In genomic region chr8:70315624-70316510, GRCm38 (mm10) we compare ENCODE assay signal across 8 mouse cellular contexts. TPM values are rescaled to one million over a fixed set of nuclear protein-coding genes. Genes with fewer than 3 reads are reported as not detected.
DNase-seq lines count a peak whose midpoint lies in the region; ATAC-seq and TF ChIP-seq lines count a peak whose summit lies in the region.

Gene Cers1, plus strand, starts transcription at chr8:70315775.

- H3K4me2 ChIP-seq in embryonic facial prominence, embryonic 13.5 days, result peak within 1 kb of the TSS; percentile 85
- H3K4me2 ChIP-seq in heart, embryonic 11.5 days, result peak within 1 kb of the TSS; percentile 90
- peak within 1 kb of the TSS; percentile 67 for H3K4me2 ChIP-seq in liver, embryonic 14.5 days (ENCODE audit: low read depth)
- peak within 1 kb of the TSS; percentile 63 for H3K4me2 ChIP-seq in neural tube, embryonic 15.5 days

- no peak for TF ChIP-seq EP300 in liver, embryonic 14.5 days (IDR thresholded peaks at IDR 0.05; ENCODE audit: low read depth)

- H3K9me3 ChIP-seq in embryonic facial prominence, embryonic 13.5 days, result no peaks in the 10 kb centered on the region
- no peaks in the 10 kb centered on the region for H3K9me3 ChIP-seq in heart, embryonic 11.5 days (replicated peaks; ENCODE audit: control insufficient read depth, low read length)
- H3K9me3 ChIP-seq in liver, embryonic 14.5 days (ENCODE audit: control insufficient read depth, low read length), result no peaks in the 10 kb centered on the region
- H3K9me3 ChIP-seq in neural tube, embryonic 15.5 days (replicated peaks), result no peaks in the 10 kb centered on the region

- no peak for TF ChIP-seq CTCF in liver, embryonic 14.5 days (IDR thresholded peaks at IDR 0.05; ENCODE audit: low read depth)

- H3K27me3 ChIP-seq in embryonic facial prominence, embryonic 13.5 days, result no peaks in the 10 kb centered on the region
- peaks cover 10% of the 10 kb centered on the region for H3K27me3 ChIP-seq in heart, embryonic 11.5 days (ENCODE audit: control insufficient read depth, insufficient read depth, low read length)
- H3K27me3 ChIP-seq in liver, embryonic 14.5 days (ENCODE audit: control insufficient read depth, insufficient read depth, low read length), result peaks cover 15% of the 10 kb centered on the region
- no peaks in the 10 kb centered on the region for H3K27me3 ChIP-seq in neural tube, embryonic 15.5 days (replicated peaks)

- peak within 1 kb of the TSS; percentile 59 for H3K4me3 ChIP-seq in embryonic facial prominence, embryonic 13.5 days
- H3K4me3 ChIP-seq in heart, embryonic 11.5 days (ENCODE audit: low read depth, low read length), result peak within 1 kb of the TSS; percentile 43
- H3K4me3 ChIP-seq in liver, embryonic 14.5 days (ENCODE audit: insufficient read depth in 1 of 2, low read depth in 2 of 2, low read length in 2 of 2), result peak within 1 kb of the TSS; percentile 37 to 51
- peak within 1 kb of the TSS; percentile 48 for H3K4me3 ChIP-seq in neural tube, embryonic 15.5 days (replicated peaks)

- DNase-seq in A20 (ENCODE audit: low read depth, low spot score), result peak; percentile 46
- DNase-seq in adrenal gland, adult 2 months, result peak; percentile 81
- peak; percentile 51 to 52 for DNase-seq in kidney, postnatal 25 days
- DNase-seq in liver, embryonic 14.5 days (ENCODE audit: low read depth in 3 of 3, low spot score in 3 of 3), result no peak
- DNase-seq in yolk sac, embryonic 10.5 days (ENCODE audit: low spot score), result peak; percentile 71

- peaks cover 43% of the 10 kb centered on the region for H3K36me3 ChIP-seq in embryonic facial prominence, embryonic 13.5 days
- peaks cover 19% of the 10 kb centered on the region for H3K36me3 ChIP-seq in heart, embryonic 11.5 days (ENCODE audit: control insufficient read depth, insufficient read depth, low read length)
- peaks cover 6% of the 10 kb centered on the region for H3K36me3 ChIP-seq in liver, embryonic 14.5 days (replicated peaks; ENCODE audit: control insufficient read depth, insufficient read depth, low read depth)
- peaks cover 49% of the 10 kb centered on the region for H3K36me3 ChIP-seq in neural tube, embryonic 15.5 days

- peak within 1 kb of the TSS; percentile 78 for H3K9ac ChIP-seq in embryonic facial prominence, embryonic 13.5 days
- peak within 1 kb of the TSS; percentile 50; the same call in 1 of the 2 replicates for H3K9ac ChIP-seq in heart, embryonic 11.5 days (ENCODE audit: low read depth, low read length)
- no peak within 1 kb of the TSS for H3K9ac ChIP-seq in liver, embryonic 14.5 days (replicated peaks)
- peak within 1 kb of the TSS; percentile 56 for H3K9ac ChIP-seq in neural tube, embryonic 15.5 days (replicated peaks)

- H3K4me1 ChIP-seq in embryonic facial prominence, embryonic 13.5 days, result peaks cover 34% of the 10 kb centered on the region
- H3K4me1 ChIP-seq in heart, embryonic 11.5 days (ENCODE audit: control insufficient read depth, insufficient read depth, low read length), result peaks cover 19% of the 10 kb centered on the region
- 0 out of 4 replicates have a peak, but pooled peaks cover 0 to 2% of the 10 kb centered on the region in 2 experiments for H3K4me1 ChIP-seq in liver, embryonic 14.5 days (replicated peaks; ENCODE audit: control insufficient read depth in 2 of 2, insufficient read depth in 2 of 2, low read length in 1 of 2)
- H3K4me1 ChIP-seq in neural tube, embryonic 15.5 days, result peaks cover 34% of the 10 kb centered on the region

- peak within 1 kb of the TSS; percentile 79 for H3K27ac ChIP-seq in embryonic facial prominence, embryonic 13.5 days
- H3K27ac ChIP-seq in heart, embryonic 11.5 days (ENCODE audit: low read depth, low read length), result no peak within 1 kb of the TSS
- no peak within 1 kb of the TSS for H3K27ac ChIP-seq in liver, embryonic 14.5 days
- peak within 1 kb of the TSS; percentile 90 for H3K27ac ChIP-seq in neural tube, embryonic 15.5 days (replicated peaks)

- 2% methylated on average over 66 of the region's 66 CpGs for WGBS in embryonic facial prominence, embryonic 13.5 days
- 4% methylated on average over 57 of the region's 66 CpGs for WGBS in heart, embryonic 11.5 days (ENCODE audit: insufficient replicate concordance)
- WGBS in liver, embryonic 14.5 days (ENCODE audit: insufficient replicate concordance), result 4% methylated on average over 66 of the region's 66 CpGs
- 1% methylated on average over 66 of the region's 66 CpGs for WGBS in neural tube, embryonic 15.5 days

- ATAC-seq in embryonic facial prominence, embryonic 13.5 days (ENCODE audit: insufficient number of reproducible peaks, insufficient read depth, low FRiP score, low TSS enrichment, low read depth), result peak; percentile 65; the same call in 1 of the 2 replicates
- peak; percentile 56 for ATAC-seq in heart, embryonic 11.5 days (replicated peaks; ENCODE audit: insufficient number of reproducible peaks, low FRiP score, low TSS enrichment)
- ATAC-seq in liver, embryonic 14.5 days (ENCODE audit: insufficient read depth), result peak; percentile 47; the same call in 1 of the 2 replicates
- ATAC-seq in neural tube, embryonic 15.5 days (ENCODE audit: low FRiP score), result peak; percentile 73

RNA-seq across cellular contexts. Expression of gene Cers1, which starts in this region (rescaled TPM):
- 1 to 10 TPM; 2.5 to 3.8 TPM for total RNA-seq in adrenal gland, adult 2 months (2021)
- 4.9 and 5.2 TPM in 2 replicates for polyA plus RNA-seq in adrenal gland, adult 2 months (2012; rRNA removed)
- 9.3 and 9.4 TPM in 2 replicates for polyA plus RNA-seq in embryonic facial prominence, embryonic 13.5 days (2015; fragmentation: Nextera tagmentation; extraction: Ambion mirVana)
- polyA plus RNA-seq in heart, embryonic 11.5 days (2014; fragmentation: Nextera tagmentation; extraction: Ambion mirVana), result 1.4 and 1.5 TPM in 2 replicates
- 0.09 and 0.14 TPM in 2 replicates for polyA plus RNA-seq in liver, embryonic 14.5 days (2012; rRNA removed)
- polyA plus RNA-seq in liver, embryonic 14.5 days (2014; fragmentation: Nextera tagmentation; extraction: Ambion mirVana), result not detected in 2 replicates
- polyA plus RNA-seq in neural tube, embryonic 15.5 days (2015; fragmentation: Nextera tagmentation; extraction: Ambion mirVana), result 35.5 and 42.4 TPM in 2 replicates

Comparison
In these comparisons a context has a peak if more than half of its experiments do, and no peak if none do; other contexts are left out.
1. Peak in ATAC-seq, H3K4me3 ChIP-seq and H3K4me2 ChIP-seq in liver, embryonic 14.5 days; RNA of the gene not detected or under 1 TPM.
2. DNase-seq: peak in A20 (single experiment), adrenal gland, adult 2 months (single experiment), kidney, postnatal 25 days (2 of 2) and yolk sac, embryonic 10.5 days (single experiment); none in liver, embryonic 14.5 days (0 of 3).
3. H3K27ac ChIP-seq: peak in embryonic facial prominence, embryonic 13.5 days (single experiment) and neural tube, embryonic 15.5 days (single experiment); none in heart, embryonic 11.5 days (single experiment) and liver, embryonic 14.5 days (single experiment).
4. Peak in every context shown above with its lines, with median percentiles within 50 percentile points of each other: ATAC-seq, H3K4me2 ChIP-seq and H3K4me3 ChIP-seq.